In genomic region chr8:106007135-106007534, GRCm38 (mm10) we compare ENCODE assay signal across 23 mouse cellular contexts. TPM values are rescaled to one million over a fixed set of nuclear protein-coding genes. Genes with fewer than 3 reads are reported as not detected.
DNase-seq lines count a peak whose midpoint lies in the region; ATAC-seq and TF ChIP-seq lines count a peak whose summit lies in the region.
"Had no signal": no experiment of that assay in that cellular context is flagged by ENCODE, and none has a peak within 500 bp of the region (broad histone marks: within the 10 kb centered on the region; RNA-seq: fewer than 3 reads in every experiment).

No protein-coding gene starts in this region.

- no peaks in the 10 kb centered on the region for H3K36me3 ChIP-seq in kidney, adult 2 months (ENCODE audit: control insufficient read depth, insufficient read depth, low read length)
- no peaks in the 10 kb centered on the region for H3K36me3 ChIP-seq in midbrain, embryonic 16.5 days (ENCODE audit: control insufficient read depth, insufficient read depth, low read length)
- H3K36me3 ChIP-seq: heart, embryonic 15.5 days; lung, embryonic 15.5 days had no signal

- 76% methylated on average over 3 of the region's 3 CpGs for WGBS in kidney, adult 2 months
- 92% methylated on average over 3 of the region's 3 CpGs for WGBS in midbrain, embryonic 16.5 days

- no peaks in the 10 kb centered on the region for H3K9me3 ChIP-seq in midbrain, embryonic 16.5 days (replicated peaks; ENCODE audit: control insufficient read depth, low read length, poor library complexity, severe bottlenecking)
- H3K9me3 ChIP-seq: heart, embryonic 15.5 days; lung, embryonic 15.5 days had no signal

- peak; percentile 22 to 56 for DNase-seq in adrenal gland, adult (ENCODE audit: inconsistent age in 2 of 2, low spot score in 1 of 2)
- no peak for DNase-seq in adrenal gland, adult 18-20 months (ENCODE audit: low spot score in 2 of 2)
- peak; percentile 74 for DNase-seq in CD4-positive, CD25-positive, alpha-beta regulatory T cell, adult 2 months (ENCODE audit: low read depth, low spot score)
- DNase-seq in kidney, adult 2 months = no peak
- no peak for DNase-seq in layer of hippocampus, adult 9-10 months (ENCODE audit: low spot score)
- DNase-seq: cerebellum, postnatal 10 days; gastrocnemius, postnatal 10 days; heart, adult 2 months; kidney, adult 11 months; kidney, postnatal 14 days; left cerebral cortex, postnatal 4 days had no signal

- peaks cover 39% of the 10 kb centered on the region for H3K4me1 ChIP-seq in bone marrow macrophage, adult 2 months (ENCODE audit: control insufficient read depth, insufficient read depth, low read length)
- H3K4me1 ChIP-seq in kidney, adult 2 months (ENCODE audit: control insufficient read depth, insufficient read depth, low read length) = peaks cover 5% of the 10 kb centered on the region; the same call in 1 of the 2 replicates
- peaks cover 16% of the 10 kb centered on the region for H3K4me1 ChIP-seq in midbrain, embryonic 16.5 days (ENCODE audit: control insufficient read depth, insufficient read depth, low read length)

- peak overlapping the region; percentile 91 for H3K27ac ChIP-seq in bone marrow macrophage, adult 2 months (ENCODE audit: insufficient read depth, low read depth, low read length)
- H3K27ac ChIP-seq in kidney, adult 2 months (ENCODE audit: insufficient read depth, low read depth, low read length) = no peak overlapping the region
- no peak overlapping the region for H3K27ac ChIP-seq in midbrain, embryonic 16.5 days (ENCODE audit: low read length)
- H3K27ac ChIP-seq: heart, adult 2 months; heart, embryonic 15.5 days; lung, embryonic 15.5 days had no signal

- H3K9ac ChIP-seq in midbrain, embryonic 16.5 days (ENCODE audit: low read depth, low read length) = no peak overlapping the region
- H3K9ac ChIP-seq: heart, embryonic 15.5 days; lung, embryonic 15.5 days had no signal

- no peak for TF ChIP-seq CTCF in bone marrow macrophage, adult 2 months (IDR thresholded peaks at IDR 0.05; ENCODE audit: low read depth, low read length)
- no peak for TF ChIP-seq CTCF in kidney, adult 2 months (conservative IDR thresholded peaks at IDR 0.05; ENCODE audit: insufficient read depth, insufficient read length, low read depth, low read length)

- H3K4me3 ChIP-seq in bone marrow macrophage, adult 2 months (ENCODE audit: insufficient read depth, low read length) = peak overlapping the region; percentile 23; the same call in 1 of the 2 replicates
- H3K4me3 ChIP-seq in kidney, adult 2 months (ENCODE audit: insufficient read depth, low read depth, low read length) = no peak overlapping the region
- no peak overlapping the region for H3K4me3 ChIP-seq in midbrain, embryonic 16.5 days (ENCODE audit: low read depth, low read length)
- H3K4me3 ChIP-seq: heart, adult 2 months; heart, embryonic 15.5 days; lung, embryonic 15.5 days had no signal

- no peaks in the 10 kb centered on the region for H3K27me3 ChIP-seq in kidney, adult 2 months (replicated peaks; ENCODE audit: control insufficient read depth, insufficient read depth, low read length)
- H3K27me3 ChIP-seq in midbrain, embryonic 16.5 days (ENCODE audit: control insufficient read depth, insufficient read depth, low read depth, low read length) = no peaks in the 10 kb centered on the region
- H3K27me3 ChIP-seq: heart, embryonic 15.5 days; lung, embryonic 15.5 days had no signal

- TF ChIP-seq POLR2A in bone marrow macrophage, adult 2 months (IDR thresholded peaks at IDR 0.05; ENCODE audit: borderline replicate concordance, low read depth, low read length) = no peak
- TF ChIP-seq POLR2A in kidney, adult 2 months (IDR thresholded peaks at IDR 0.05; ENCODE audit: low read depth, low read length) = no peak

- ATAC-seq in megakaryocyte progenitor cell, adult 5-6 weeks (replicated peaks; ENCODE audit: poor library complexity) = peak; percentile 29; the same call in 1 of the 2 replicates
- ATAC-seq in midbrain, embryonic 16.5 days = no peak

- no peak overlapping the region for H3K4me2 ChIP-seq in midbrain, embryonic 16.5 days (ENCODE audit: low read length)
- H3K4me2 ChIP-seq: heart, embryonic 15.5 days; lung, embryonic 15.5 days had no signal

RNA-seq across cellular contexts. Expression of gene Dpep2nb, which starts 1.4 kb away (rescaled TPM):
- total RNA-seq in adrenal gland, adult 18-20 months (2021) = not detected
- not detected in 2 replicates for polyA plus RNA-seq in bone marrow macrophage, adult 2 months (2012; ENCODE audit: insufficient read depth, insufficient read length, missing spikeins)
- total RNA-seq in megakaryocyte progenitor cell, adult 5-6 weeks (2015) = not detected in 2 replicates
- total RNA-seq in megakaryocyte progenitor cell, adult 5-6 weeks (2017) = not detected in 2 replicates
- polyA plus RNA-seq in kidney, adult 2 months (2012; rRNA removed) = 0.06 TPM in 1 of 2 replicates, not detected in the other
- polyA plus RNA-seq in midbrain, embryonic 16.5 days (2015; fragmentation: Nextera tagmentation; extraction: Ambion mirVana) = 0.25 TPM in 1 of 2 replicates, not detected in the other
- total RNA-seq: gastrocnemius, postnatal 10 days; heart, adult 2 months; left cerebral cortex, adult 18-20 months; left cerebral cortex, postnatal 4 days; liver, adult 2 months had no signal
- polyA plus RNA-seq: embryonic facial prominence, embryonic 14.5 days; forebrain, embryonic 11.5 days; frontal cortex, adult 2 months; heart, adult 2 months; heart, embryonic 15.5 days; liver, adult 2 months; lung, embryonic 15.5 days had no signal

RNA-seq across cellular contexts. Expression of gene Ddx28, which starts 4.5 kb away (rescaled TPM):
- 10 to 100 TPM; 16.4 to 16.9 TPM for total RNA-seq in adrenal gland, adult 18-20 months (2021)
- 10.1 and 12.0 TPM in 2 replicates for polyA plus RNA-seq in bone marrow macrophage, adult 2 months (2012; ENCODE audit: insufficient read depth, insufficient read length, missing spikeins)
- total RNA-seq in megakaryocyte progenitor cell, adult 5-6 weeks (2015) = 8.6 and 12.0 TPM in 2 replicates
- 18.2 and 20.8 TPM in 2 replicates for total RNA-seq in megakaryocyte progenitor cell, adult 5-6 weeks (2017)
- 8.0 and 8.4 TPM in 2 replicates for polyA plus RNA-seq in kidney, adult 2 months (2012; rRNA removed)
- 20.3 and 21.5 TPM in 2 replicates for polyA plus RNA-seq in midbrain, embryonic 16.5 days (2015; fragmentation: Nextera tagmentation; extraction: Ambion mirVana)

RNA-seq across cellular contexts. Expression of gene Dus2, which starts 16.0 kb away (rescaled TPM):
- 10 to 100 TPM; 14.2 to 21.2 TPM for total RNA-seq in adrenal gland, adult 18-20 months (2021)
- polyA plus RNA-seq in bone marrow macrophage, adult 2 months (2012; ENCODE audit: insufficient read depth, insufficient read length, missing spikeins) = 6.1 and 8.3 TPM in 2 replicates
- total RNA-seq in megakaryocyte progenitor cell, adult 5-6 weeks (2015) = 7.9 and 12.0 TPM in 2 replicates
- total RNA-seq in megakaryocyte progenitor cell, adult 5-6 weeks (2017) = 10.8 and 20.3 TPM in 2 replicates
- 10.2 and 11.6 TPM in 2 replicates for polyA plus RNA-seq in kidney, adult 2 months (2012; rRNA removed)
- polyA plus RNA-seq in midbrain, embryonic 16.5 days (2015; fragmentation: Nextera tagmentation; extraction: Ambion mirVana) = 29.4 and 29.8 TPM in 2 replicates

RNA-seq across cellular contexts. Expression of gene Dpep3, which starts 27.9 kb away (rescaled TPM):
- not detected for total RNA-seq in adrenal gland, adult 18-20 months (2021)
- polyA plus RNA-seq in bone marrow macrophage, adult 2 months (2012; ENCODE audit: insufficient read depth, insufficient read length, missing spikeins) = 3.2 and 3.6 TPM in 2 replicates
- total RNA-seq in megakaryocyte progenitor cell, adult 5-6 weeks (2015) = not detected in 2 replicates
- not detected in 2 replicates for total RNA-seq in megakaryocyte progenitor cell, adult 5-6 weeks (2017)
- polyA plus RNA-seq in kidney, adult 2 months (2012; rRNA removed) = 0.05 and 0.10 TPM in 2 replicates
- not detected in 2 replicates for polyA plus RNA-seq in midbrain, embryonic 16.5 days (2015; fragmentation: Nextera tagmentation; extraction: Ambion mirVana)
- total RNA-seq: gastrocnemius, postnatal 10 days; heart, adult 2 months; left cerebral cortex, adult 18-20 months; left cerebral cortex, postnatal 4 days; liver, adult 2 months had no signal
- polyA plus RNA-seq: embryonic facial prominence, embryonic 14.5 days; forebrain, embryonic 11.5 days; frontal cortex, adult 2 months; heart, embryonic 15.5 days; hindbrain, embryonic 11.5 days; liver, adult 2 months; lung, embryonic 15.5 days; neural tube, embryonic 14.5 days had no signal

RNA-seq across cellular contexts. Expression of gene Slc12a4, which starts 41.2 kb away (rescaled TPM):
- 10 to 100 TPM; 45.4 to 56.9 TPM for total RNA-seq in adrenal gland, adult 18-20 months (2021)
- 19.6 and 27.5 TPM in 2 replicates for polyA plus RNA-seq in bone marrow macrophage, adult 2 months (2012; ENCODE audit: insufficient read depth, insufficient read length, missing spikeins)
- total RNA-seq in megakaryocyte progenitor cell, adult 5-6 weeks (2015) = 2.0 and 3.5 TPM in 2 replicates
- 7.7 and 8.4 TPM in 2 replicates for total RNA-seq in megakaryocyte progenitor cell, adult 5-6 weeks (2017)
- 30.9 and 33.5 TPM in 2 replicates for polyA plus RNA-seq in kidney, adult 2 months (2012; rRNA removed)
- 7.6 and 10.6 TPM in 2 replicates for polyA plus RNA-seq in midbrain, embryonic 16.5 days (2015; fragmentation: Nextera tagmentation; extraction: Ambion mirVana)

Comparison
In these comparisons a context has a peak if more than half of its experiments do, and no peak if none do; other contexts are left out.
1. DNase-seq: peak in adrenal gland, adult (2 of 2) and CD4-positive, CD25-positive, alpha-beta regulatory T cell, adult 2 months (single experiment); none in adrenal gland, adult 18-20 months (0 of 2), kidney, adult 2 months (single experiment) and layer of hippocampus, adult 9-10 months (single experiment).